Mouse (Mus musculus) liver (tissue): Measurements from ENCODE around the gene 3110040N11Rik.
"Not testable (repeated sequence)": the region's sequence is repeated elsewhere in the genome, so short reads cannot be mapped to it uniquely, and the experiment has no call there.

Experiments
- DNase-seq: peaks from one replicate; pipeline ENCODE4 v3.0.0-alpha.2; 2020; ENCODE audit warnings: mixed read lengths

3110040N11Rik gene

GRCm38 (mm10) chr7:81789095-81789757 lies at the start of gene 3110040N11Rik:
TSS of gene 3110040N11Rik (minus strand) at chr7:81789478.
- DNase-seq, result peak; percentile 86

GRCm38 (mm10) chr7:81837771-81838170 lies 48.5 kb upstream of the 3110040N11Rik start:
- DNase-seq, result not testable (repeated sequence)

DNA sequence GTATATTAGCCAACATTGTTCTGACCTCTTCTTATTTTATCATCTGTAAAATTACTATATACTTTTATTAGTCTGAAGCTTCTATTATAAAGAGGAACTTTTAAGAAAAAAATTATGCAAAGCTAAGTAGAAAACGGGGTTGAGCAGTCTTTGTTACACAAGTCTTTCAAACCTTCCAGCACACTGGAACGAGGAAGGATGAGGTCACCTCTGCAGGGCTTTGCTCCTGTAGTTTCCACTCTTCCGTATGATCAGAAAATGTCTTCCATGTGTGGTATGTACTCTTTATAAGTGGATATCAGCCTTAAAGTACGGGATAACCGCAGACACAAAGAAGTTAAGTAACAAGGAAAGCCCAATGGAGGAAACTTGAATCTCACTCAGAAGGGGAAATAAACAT lies 46.2 kb upstream of the 3110040N11Rik start:
- DNase-seq, result no peak

DNA sequence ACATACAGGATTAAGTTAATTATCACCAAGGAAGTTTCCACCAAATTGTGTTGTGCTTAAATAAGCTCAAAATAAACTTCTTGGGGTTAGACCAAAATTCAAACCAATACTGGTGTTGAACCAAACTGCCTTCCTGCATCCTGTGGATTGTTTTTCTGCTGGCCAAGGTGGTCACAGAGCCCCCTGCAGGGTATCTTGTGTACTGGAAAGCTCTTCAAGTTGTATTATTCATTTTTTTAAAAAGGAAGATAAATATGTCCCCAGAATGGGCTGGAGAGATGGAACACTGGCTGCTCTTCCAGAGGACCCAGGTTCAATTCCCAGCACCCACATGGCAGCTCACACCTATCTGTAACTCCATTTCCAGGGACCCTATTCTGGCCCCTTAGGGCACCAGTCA lies 45.6 kb upstream of the 3110040N11Rik start:
- no peak for DNase-seq

DNA sequence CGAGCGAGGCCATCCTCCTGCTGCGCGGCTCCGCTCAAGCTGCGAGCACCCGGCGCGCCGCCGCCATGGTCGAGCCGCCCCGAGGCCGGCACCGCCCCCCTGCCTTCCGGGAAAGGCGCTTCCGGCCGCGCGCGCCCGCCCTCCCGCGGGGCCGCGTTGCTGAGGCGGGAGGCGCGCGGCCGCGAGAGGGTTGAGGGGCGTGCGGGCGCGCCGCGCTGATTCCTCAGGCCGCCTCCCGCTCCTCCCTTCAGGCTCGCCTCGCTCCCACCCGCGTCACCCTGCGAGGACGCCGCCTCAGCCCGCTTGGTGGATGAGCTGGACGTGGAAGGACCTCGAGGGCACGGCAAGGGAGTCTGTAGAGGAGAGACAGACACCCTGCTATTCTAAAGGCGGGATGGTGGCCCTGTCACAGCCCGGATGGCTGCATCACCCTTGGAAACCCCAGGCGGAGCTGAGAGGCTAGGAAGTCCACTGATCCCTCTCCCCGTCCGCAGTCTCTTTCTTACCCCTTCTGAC lies 40.2 kb upstream of the 3110040N11Rik start, which contains the start of gene Btbd1:
Btbd1 (minus strand) TSS at position 53 of the 516 bp plus-strand sequence.
- peak; percentile 87 for DNase-seq

- DNase-seq, result peak; percentile 64
These were observed 39.6 kb upstream of the 3110040N11Rik start for GRCm38 (mm10) chr7:81828681-81829378.

- DNase-seq, result no peak
These were observed 38.8 kb upstream of the 3110040N11Rik start for GRCm38 (mm10) chr7:81827806-81828667.

DNA sequence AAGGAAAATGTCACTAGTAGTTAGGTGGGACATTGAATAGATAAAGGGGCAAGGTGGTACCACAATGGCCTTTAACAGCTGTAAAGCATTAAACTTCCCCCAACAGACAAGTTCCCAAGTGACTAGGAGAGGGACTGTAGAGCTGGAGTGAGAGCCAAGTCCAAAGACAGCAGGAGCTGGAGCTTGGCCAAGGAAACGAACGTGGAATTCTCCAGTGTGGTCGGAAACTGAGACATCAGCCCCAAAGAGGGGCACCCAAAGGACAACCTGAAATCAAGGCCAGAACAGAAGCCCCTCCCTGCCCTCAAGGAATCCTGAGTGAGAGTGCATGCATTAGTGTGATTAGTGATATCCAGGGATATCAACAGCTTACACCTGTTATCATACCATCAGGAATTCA lies 36.1 kb upstream of the 3110040N11Rik start:
- no peak for DNase-seq

GRCm38 (mm10) chr7:81824906-81825305 lies 35.6 kb upstream of the 3110040N11Rik start:
- DNase-seq, result no peak

- DNase-seq, result no peak
These were observed 16.8 kb upstream of the 3110040N11Rik start for GRCm38 (mm10) chr7:81806067-81806466.

DNA sequence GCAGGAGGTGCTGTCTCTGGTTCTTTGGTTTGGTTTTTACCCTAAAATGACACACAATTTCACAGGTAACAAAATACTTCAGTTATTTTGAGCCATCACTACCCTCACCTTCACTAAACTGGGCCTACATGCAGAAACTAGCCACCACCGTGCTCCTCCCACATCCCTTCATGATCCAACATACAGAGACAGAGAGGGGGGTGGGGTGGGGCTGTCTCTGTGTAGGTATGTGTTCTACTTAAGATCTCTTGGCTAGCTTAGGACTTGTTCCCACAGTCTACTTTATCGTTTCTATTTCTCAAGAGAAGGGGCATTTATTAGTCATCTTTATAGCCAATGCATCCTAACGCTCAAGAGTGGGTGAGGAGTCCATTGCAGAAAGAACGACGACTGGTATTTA lies 742 bp downstream of the 3110040N11Rik start:
- DNase-seq, result peak; percentile 45

GRCm38 (mm10) chr7:81777667-81778218 lies 11.5 kb downstream of the 3110040N11Rik start:
- no peak for DNase-seq

DNA sequence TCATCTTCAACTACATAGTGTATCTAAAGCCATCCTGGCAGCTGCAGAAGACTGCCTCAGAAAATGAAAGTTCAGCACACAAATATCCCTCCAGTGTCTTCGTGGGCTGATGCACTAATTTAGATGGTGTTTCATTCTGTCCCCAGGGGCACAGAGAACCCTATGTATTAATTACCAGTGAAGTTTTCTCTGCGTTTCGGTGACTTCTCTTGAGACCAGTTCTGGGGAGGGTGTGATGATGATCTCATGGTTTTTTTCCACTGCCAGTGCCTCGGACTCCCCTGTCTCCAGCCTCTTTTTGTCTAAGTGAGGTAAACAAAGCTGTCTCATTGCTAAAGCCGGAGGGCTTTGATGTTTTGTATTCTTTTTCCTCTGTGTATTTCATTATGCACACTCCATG lies 14.0 kb downstream of the 3110040N11Rik start:
- DNase-seq, result no peak

DNA sequence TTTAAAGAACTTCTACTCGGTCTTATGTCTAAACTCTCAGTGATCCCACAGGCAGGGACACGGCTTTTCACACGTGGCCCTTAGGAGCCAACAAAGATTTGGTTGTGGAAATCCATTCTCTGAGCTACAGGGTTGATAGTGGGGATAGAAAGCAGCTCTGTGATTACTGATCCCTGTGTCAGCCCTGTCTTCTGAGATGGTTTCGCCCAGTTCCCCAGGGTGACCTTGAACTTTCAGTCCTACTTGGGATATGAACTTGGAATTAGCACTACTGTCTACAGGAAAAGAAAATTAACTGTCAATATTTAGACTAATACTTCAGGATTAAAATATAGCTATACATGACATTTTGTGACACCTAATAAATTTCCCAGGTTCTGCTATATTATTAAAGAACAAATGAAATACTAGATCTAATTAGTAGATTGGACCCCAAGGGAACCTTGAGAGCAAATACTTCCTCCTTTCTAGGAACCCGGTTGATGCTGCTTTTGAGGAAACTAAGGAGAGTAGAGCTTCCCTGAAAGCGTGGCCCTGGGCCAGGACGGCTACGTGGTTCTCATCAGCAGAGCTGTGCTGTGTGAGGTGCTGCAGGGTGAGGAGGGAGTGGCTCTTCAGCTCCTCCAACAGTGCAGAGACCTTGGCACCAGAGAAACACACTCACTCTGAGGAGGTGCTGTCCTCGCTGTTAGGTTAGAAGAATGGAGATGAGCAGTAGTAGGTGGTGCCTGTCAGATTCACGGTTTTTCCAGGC lies 16.3 kb downstream of the 3110040N11Rik start:
- DNase-seq, result no peak

DNA sequence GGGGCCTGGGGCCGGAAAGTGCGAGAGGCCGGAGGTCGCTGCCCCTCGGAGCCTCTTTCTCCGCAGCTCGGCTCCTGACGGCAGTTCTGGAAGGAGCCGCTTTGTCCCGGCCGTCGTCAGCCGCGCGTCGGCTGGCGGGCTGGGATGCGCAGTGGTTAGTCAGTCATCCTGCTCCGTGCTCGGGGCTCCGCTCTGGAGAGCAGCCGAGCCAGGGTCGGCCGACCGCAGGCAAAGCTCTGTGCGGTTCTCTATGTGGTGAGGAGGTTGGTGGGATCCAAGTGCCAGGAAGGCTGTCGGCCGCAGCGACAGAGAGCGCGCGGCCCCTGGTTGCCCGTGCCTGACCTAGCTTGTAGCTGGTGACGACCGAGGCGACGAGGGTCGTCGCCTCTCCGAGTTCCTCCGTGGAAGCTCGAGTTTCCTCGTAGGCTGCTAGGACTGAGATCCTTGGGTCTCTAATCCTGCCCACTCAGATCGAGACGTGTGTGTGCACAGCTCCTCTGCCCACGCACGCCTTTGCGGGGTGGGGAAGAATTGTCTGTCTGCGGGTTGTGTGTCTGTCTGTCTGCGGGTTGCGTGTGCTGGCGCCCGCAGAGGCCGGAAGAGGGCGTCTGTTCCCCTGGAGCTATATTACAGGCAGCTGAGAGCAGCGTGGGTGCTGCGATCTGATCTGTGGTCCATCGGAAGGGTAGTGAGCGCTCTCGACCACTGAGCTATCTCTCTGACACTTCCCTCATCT lies 26.0 kb downstream of the 3110040N11Rik start:
- peak; percentile 57 for DNase-seq

DNA sequence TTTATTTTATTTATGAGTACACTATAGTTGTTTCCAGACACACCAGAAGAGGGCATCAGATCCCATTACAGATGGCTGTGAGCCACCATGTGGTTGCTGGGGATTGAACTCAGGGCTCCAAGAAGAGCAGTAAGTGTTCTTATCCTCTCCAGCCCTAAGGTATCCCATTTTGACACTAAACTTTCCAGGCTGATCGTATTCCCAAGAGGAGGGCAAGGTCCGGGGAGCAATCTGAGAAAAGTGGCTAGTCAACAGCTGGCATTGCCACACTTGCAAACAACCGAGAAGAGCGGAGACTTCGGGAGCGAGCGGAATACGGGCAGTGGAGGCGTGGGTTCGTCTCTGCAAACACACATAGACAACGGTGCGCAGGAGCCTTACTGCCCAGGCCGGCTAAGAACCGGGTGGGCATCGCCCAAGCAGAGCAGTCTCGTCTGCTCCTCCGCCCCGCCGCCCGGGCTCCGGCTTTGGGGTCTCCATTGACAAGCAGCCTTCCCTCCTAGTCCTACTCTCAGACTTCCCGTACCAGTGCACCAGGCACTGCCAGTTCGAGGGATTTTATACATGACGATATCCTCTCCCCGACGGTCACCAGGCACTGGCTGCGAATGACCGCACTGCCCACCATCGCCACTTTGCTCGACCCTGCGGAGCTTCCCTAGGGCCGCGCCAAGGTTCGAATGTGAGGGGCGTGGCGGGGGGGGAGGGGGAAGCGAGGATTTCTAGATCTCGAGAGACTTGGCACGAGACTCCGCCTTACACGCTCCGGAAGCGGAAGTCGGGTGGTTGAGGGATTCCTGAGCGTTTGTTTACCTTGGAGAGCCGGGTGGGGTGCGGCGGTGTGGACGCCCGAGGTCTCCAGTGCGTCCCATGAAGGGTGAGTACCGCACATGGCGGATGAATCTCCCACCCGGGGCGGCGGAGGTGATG lies 26.8 kb downstream of the 3110040N11Rik start, which contains the start of gene Ramac:
Ramac (plus strand) TSS at position 746 of the 930 bp plus-strand sequence.
- peak; percentile 94 for DNase-seq

- no peak for DNase-seq
These were observed 41.3 kb downstream of the 3110040N11Rik start for GRCm38 (mm10) chr7:81747956-81748355.

- DNase-seq, result peak; percentile 51
These were observed 45.1 kb downstream of the 3110040N11Rik start for GRCm38 (mm10) chr7:81744145-81744544.

GRCm38 (mm10) chr7:81740010-81740409 lies 49.3 kb downstream of the 3110040N11Rik start:
- no peak for DNase-seq
